Mouse (Mus musculus) urinary bladder, postnatal 14 days (tissue): ENCODE results near the gene Nat8f4.
"Not testable (repeated sequence)": the region's sequence is repeated elsewhere in the genome, so short reads cannot be mapped to it uniquely, and the experiment has no call there.

Experiments used
- DNase-seq: peaks from one replicate; pipeline ENCODE4 v3.0.0; 2021; ENCODE audit warnings: low spot score

Gene Nat8f4

GRCm38 (mm10) chr6:85898596-85899475 is 5.8 kb downstream of the Nat8f4 start:
- DNase-seq, result not testable (repeated sequence)

DNA sequence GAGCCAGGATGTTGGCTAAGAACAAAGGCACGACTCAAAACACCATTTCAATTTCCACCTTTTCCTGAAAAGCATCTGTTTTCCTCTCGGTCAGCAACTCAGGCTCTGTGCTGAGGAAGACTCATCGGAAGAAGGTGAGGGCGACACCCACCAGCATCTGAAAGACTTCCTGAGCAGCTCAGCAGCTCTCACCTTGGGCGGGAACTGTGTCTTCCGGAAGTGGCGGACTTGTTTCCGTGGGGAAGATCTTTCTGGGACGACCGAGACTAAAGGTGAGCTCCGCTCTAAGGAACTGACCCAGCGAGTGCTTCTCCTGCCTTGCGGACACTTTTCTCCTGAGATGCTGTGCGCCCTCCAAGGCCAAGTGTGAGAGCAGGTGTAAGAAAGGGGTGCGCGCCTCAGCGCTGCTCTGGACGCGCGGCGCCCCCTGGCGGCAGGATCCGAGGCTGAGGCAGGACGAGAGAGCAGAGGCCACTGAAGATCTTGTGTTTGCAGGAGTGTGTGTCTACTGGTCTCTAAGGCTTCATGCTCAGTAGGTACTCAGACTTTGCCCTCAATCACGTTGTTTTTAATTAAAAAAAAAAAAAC is 9.5 kb downstream of the Nat8f4 start:
- not testable (repeated sequence) for DNase-seq

DNA sequence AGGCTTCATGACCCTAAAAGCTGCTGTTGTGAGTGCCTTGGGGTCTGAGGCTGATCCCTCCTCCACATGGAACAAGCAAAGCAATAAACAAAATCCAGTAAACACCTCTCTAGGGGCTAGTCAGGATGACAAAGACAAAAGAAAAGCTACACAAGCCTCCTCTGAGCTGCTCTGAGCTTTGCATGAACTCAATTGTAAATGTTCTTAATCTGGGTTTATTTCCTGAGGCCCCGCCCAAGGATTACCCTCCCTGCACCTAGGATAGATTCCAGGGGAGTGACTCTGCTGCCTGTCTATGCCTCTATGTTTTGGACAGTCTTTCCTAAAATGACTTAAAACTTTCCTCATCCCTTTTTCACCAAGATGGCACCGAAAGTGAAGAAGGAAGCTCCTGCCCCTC is 15.7 kb downstream of the Nat8f4 start:
- DNase-seq, result no peak

- no peak for DNase-seq
These were observed 20.4 kb downstream of the Nat8f4 start for GRCm38 (mm10) chr6:85884311-85884710.

DNA sequence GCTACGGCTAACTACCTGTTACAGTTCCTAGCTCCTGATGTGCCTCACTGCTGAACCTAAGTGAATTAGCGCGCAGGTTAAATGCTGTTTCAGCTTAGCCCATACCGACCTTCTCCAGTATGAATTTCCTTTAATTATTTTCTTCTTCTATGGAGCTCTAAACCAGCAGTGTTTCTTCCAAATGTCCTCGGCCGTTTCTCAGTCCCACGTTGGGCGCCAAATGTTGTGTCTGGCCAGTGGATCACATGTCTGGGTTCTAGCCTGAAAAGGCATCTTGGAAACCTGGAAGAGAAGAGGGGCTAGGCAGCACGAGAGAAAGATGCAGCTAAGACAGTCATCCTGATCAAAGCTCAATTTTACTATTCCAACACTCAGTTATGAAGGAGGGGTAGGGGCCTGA is 21.4 kb downstream of the Nat8f4 start:
- not testable (repeated sequence) for DNase-seq

DNA sequence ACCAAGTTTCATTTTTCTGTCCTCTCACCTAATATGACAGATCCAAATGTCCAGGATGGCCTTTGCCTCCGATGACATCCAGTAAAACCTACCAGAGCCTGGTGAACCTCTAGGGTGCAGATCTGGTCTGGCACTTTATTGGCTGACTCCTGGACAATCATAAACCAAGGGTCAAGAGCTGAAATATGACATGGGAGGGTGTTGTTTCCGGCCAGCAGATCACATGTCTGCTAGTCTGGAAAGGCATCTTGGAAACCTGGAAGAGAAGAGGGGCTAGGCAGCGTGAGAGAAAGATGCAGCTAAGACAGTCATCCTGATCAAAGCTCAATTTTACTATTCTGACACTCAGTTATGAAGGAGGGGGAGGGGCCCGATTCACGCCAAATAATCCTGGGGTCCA is 35.7 kb downstream of the Nat8f4 start, which contains the start of gene Nat8f2:
Gene Nat8f2 (minus strand): TSS at position 153 of the 400 bp plus-strand sequence.
- not testable (repeated sequence) for DNase-seq

GRCm38 (mm10) chr6:85867726-85868690 is 36.7 kb downstream of the Nat8f4 start:
- no peak for DNase-seq

GRCm38 (mm10) chr6:85866995-85867394 is 37.7 kb downstream of the Nat8f4 start:
- DNase-seq, result not testable (repeated sequence)

GRCm38 (mm10) chr6:85866166-85866565 is 38.5 kb downstream of the Nat8f4 start:
- not testable (repeated sequence) for DNase-seq

- DNase-seq, result not testable (repeated sequence)
These were observed 39.6 kb downstream of the Nat8f4 start for GRCm38 (mm10) chr6:85864900-85865639.

GRCm38 (mm10) chr6:85863840-85864239 is 40.8 kb downstream of the Nat8f4 start:
- DNase-seq, result no peak

DNA sequence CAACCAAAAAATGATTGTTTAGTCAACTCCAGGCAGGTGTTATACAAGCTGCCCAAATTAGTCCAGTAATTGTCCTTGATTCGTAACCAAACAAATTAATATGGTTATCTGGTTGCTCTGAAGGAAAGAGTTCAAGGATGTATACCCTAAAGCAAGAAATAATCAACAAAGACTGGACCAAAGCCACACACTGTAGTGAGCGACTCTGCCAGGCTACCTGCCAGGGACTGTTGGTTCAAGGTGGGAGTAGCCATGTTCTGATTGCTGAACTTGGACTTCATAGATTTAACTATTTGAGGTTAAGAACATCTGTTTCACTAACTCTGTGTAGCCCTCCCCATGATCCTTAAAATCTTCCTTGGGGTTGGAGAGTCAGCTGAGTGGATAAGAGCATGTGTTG is 41.5 kb downstream of the Nat8f4 start:
- DNase-seq, result no peak

GRCm38 (mm10) chr6:85862565-85862964 is 42.1 kb downstream of the Nat8f4 start:
- DNase-seq, result no peak

- no peak for DNase-seq
These were observed 43.4 kb downstream of the Nat8f4 start for GRCm38 (mm10) chr6:85861247-85861646.

DNA sequence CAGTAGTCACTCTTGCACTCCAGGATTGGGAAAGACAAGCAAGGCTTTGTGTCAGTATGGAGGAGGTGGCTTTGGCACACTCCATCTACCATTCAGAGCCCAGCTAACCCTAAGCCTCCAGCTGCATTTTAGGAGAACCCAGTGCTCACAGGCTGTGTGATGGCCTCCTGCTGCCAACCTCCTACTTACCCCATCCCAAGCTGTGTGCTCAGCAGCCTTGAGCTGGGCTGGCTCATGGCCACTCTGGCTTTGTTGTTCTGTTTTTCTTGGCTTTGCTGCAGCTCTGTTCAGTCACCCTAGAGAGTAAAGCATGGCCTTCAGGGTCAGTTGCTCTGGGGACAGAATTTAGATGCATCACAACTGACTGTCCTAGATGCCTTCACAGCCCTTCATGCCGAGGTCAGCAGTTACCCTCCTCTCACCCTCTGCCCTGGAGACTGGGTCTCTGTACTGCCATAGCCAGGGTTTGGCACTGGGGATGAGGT is 48.4 kb downstream of the Nat8f4 start:
- peak; percentile 20 for DNase-seq

DNA sequence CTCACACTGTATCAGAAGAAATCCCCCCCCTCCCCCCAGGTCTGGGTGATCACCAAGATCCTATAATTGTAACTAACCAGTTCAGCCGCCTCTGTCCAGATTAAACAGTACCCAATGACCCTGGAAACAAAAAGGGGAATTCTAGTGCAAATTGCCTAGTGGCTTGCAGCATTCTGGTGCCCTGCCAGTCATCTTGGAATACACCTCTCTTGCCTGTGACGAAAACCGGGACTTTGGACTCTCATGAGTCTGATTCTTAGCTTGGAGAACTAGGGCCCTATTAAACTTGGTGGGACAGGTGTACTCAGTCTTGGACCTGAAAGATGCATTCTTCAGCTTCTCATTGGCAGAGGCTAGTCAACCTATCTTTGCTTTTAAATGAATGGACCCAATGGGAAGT is 51.2 kb downstream of the Nat8f4 start:
- DNase-seq, result no peak

DNA sequence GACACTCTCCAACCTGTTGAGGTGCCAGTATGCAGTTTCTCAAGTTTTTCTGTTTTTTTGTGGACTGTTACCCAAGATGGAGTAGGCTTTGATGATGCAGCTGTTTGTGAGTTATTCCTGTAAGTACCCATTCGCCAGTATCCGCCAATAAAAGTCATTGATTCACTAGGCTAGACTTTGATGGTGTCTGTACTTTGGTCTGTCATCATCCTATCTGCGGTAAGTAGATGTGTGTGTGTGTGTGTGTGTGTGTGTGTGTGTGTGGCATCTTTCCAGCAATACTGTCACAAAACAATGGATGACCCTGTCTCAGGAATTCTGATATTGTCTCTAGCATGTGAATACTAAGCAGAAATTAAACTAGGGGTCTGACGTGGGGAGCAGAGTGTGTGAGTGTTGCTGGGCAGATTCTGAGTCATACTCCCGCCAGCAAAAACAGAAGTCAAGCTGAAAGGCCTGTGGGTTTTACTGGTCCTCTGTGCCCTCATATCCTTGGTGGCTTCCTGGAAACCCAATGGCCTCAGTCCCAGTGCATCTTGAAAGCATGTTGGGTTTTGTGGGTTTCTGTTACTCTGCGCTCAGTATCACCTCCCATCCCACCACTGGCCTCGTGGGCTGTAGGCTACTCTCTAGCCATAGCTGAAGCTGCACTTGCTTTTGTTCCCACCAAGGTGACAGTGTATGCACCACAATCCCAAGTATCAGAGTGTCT is 53.5 kb downstream of the Nat8f4 start:
- no peak for DNase-seq

GRCm38 (mm10) chr6:85849240-85849639 is 55.4 kb downstream of the Nat8f4 start:
- DNase-seq, result no peak
